Mouse (Mus musculus) heart, postnatal 0 days (tissue): ENCODE measurements at regions not wholly inside any gene's neighbourhood (a gene's known extent, or its start where the extent isn't known, plus 50 kb on each side); places are given as distances from the start of the nearest gene placed in this dataset.

Experiments used
- ATAC-seq: fragments of 200-750 bp; cut with Nextera tagmentation; 2 replicates; pipeline ENCODE4 v1.8.0; 2017; ENCODE audit warnings: low read depth, moderate number of reproducible peaks, moderate library complexity; ENCODE audit not compliant: insufficient read depth
- DNase-seq: peaks from one replicate; pipeline ENCODE4 v3.0.0-alpha.2; 2016; ENCODE audit warnings: low spot score
- H3K27ac ChIP-seq: fragments of 300-500 bp; sonication (generic); 2 replicates; pipeline ENCODE4 v1.5.1; 2014; ENCODE audit warnings: low read depth, mild to moderate bottlenecking
- H3K27me3 ChIP-seq: fragments of 300-500 bp; sonication (generic); 2 replicates; pipeline ENCODE4 v1.6.1; 2014; ENCODE audit warnings: low read length, mixed read lengths; ENCODE audit not compliant: control insufficient read depth, insufficient read depth
- H3K36me3 ChIP-seq: fragments of 300-500 bp; sonication (generic); replicated peaks from 2 replicates; pipeline ENCODE4 v1.6.1; 2014; ENCODE audit warnings: low read length, mixed read lengths; ENCODE audit not compliant: control insufficient read depth, insufficient read depth
- H3K4me1 ChIP-seq: fragments of 300-500 bp; sonication (generic); 2 replicates; pipeline ENCODE4 v1.6.1; 2014; ENCODE audit warnings: antibody characterized with exemption; ENCODE audit not compliant: control insufficient read depth, insufficient read depth
- H3K4me2 ChIP-seq: fragments of 300-500 bp; sonication (generic); 2 replicates; pipeline ENCODE4 v1.6.1; 2014; ENCODE audit warnings: low read depth, mild to moderate bottlenecking, low read length, moderate library complexity
- H3K4me3 ChIP-seq: fragments of 300-500 bp; sonication (generic); 2 replicates; pipeline ENCODE4 v1.5.1; 2014; ENCODE audit warnings: low read depth, low read length
- H3K9ac ChIP-seq: fragments of 300-500 bp; sonication (generic); replicated peaks from 2 replicates; pipeline ENCODE4 v1.6.1; 2014; ENCODE audit warnings: low read depth, low read length, mixed read lengths
- H3K9me3 ChIP-seq: fragments of 300-500 bp; sonication (generic); replicated peaks from 2 replicates; pipeline ENCODE4 v1.6.1; 2016; ENCODE audit warnings: low read length; ENCODE audit not compliant: control insufficient read depth
- CTCF ChIP-seq: IDR thresholded peaks from 2 replicates; pipeline ENCODE4 v1.5.1; 2016; ENCODE audit warnings: antibody characterized with exemption, control low read depth, low read depth
- EP300 ChIP-seq: IDR thresholded peaks from 2 replicates; pipeline ENCODE4 v1.6.1; 2016; ENCODE audit warnings: antibody characterized with exemption, low read depth
- WGBS: fragments of 180-500 bp; shearing (Covaris S2); extraction: QIAGEN DNeasy Blood & Tissue Kit; methylation state at CpG from one replicate; pipeline ENCODE4 v1.1.7; 2014; 5-methylcytosine and 5-hydroxymethylcytosine counted together

GRCm38 (mm10) chr10:37627900-37628299 lies 489.2 kb upstream of the Marcks start:
- no peaks in the 10 kb centered on the region for H3K36me3 ChIP-seq
- H3K4me3 ChIP-seq = no peak overlapping the region
- peaks cover 25% of the 10 kb centered on the region; the same call in 1 of the 2 replicates for H3K27me3 ChIP-seq
- no peak overlapping the region for H3K27ac ChIP-seq
- WGBS = 58% methylated on average over 3 of the region's 3 CpGs
- H3K4me2 ChIP-seq = no peak overlapping the region
- H3K9me3 ChIP-seq = no peaks in the 10 kb centered on the region
- no peak for TF ChIP-seq CTCF
- H3K9ac ChIP-seq = no peak overlapping the region
- ATAC-seq = peak; percentile 39; the same call in 1 of the 2 replicates
- DNase-seq = peak; percentile 19
- peaks cover 3% of the 10 kb centered on the region; the same call in 1 of the 2 replicates for H3K4me1 ChIP-seq

- DNase-seq = no peak
- no peak for TF ChIP-seq EP300
- TF ChIP-seq CTCF = no peak
- peaks cover 3% of the 10 kb centered on the region; the same call in 1 of the 2 replicates for H3K4me1 ChIP-seq
- peaks cover 25% of the 10 kb centered on the region; the same call in 1 of the 2 replicates for H3K27me3 ChIP-seq
- no peak for ATAC-seq
- no peaks in the 10 kb centered on the region for H3K9me3 ChIP-seq
- H3K9ac ChIP-seq = no peak overlapping the region
- no peak overlapping the region for H3K4me2 ChIP-seq
- no peaks in the 10 kb centered on the region for H3K36me3 ChIP-seq
- no peak overlapping the region for H3K4me3 ChIP-seq
- H3K27ac ChIP-seq = no peak overlapping the region
- whole genome bisulfite sequencing = 80% methylated on average over 5 of the region's 5 CpGs
Measured at GRCm38 (mm10) chr10:37626758-37627201, 488.1 kb upstream of the Marcks start.

DNA sequence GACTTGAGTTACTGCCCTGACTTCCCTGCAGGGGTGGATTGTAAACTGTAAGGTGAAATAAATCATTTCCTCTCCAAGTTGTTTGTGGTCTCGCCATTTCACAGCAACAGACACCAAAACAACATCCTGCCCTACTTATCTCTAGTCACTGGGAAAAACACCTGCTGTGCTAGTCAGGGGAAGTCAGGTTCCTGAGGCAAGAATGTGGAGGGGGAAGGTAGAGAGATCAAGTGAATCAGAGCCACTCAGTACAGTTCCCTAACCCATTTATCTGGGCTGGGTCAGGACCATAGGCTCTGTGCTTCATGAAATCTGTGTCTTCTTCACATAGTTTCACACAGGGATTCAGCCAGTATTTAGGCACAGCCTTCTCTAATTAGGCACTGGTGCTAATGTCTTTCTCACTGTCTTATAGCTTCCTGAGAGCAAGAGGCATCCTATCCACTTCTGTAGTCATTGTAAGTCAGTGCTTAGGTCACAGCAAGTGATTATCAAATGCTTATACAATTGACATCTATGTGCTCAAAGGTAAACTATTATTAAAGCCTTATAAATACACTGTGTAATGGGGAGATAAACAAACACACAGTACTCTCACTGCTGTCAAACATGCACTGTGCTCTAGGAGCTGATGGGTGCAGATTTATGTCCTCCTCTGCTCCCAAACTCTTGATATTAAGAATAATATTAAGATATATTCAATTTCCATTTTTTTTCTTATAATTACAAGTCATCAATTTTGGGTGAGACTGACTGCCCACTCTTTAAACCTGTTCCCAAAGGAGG lies 487.4 kb upstream of the Marcks start:
- H3K4me3 ChIP-seq = no peak overlapping the region
- WGBS = 66% methylated on average over 1 of the region's 1 CpGs
- H3K36me3 ChIP-seq = no peaks in the 10 kb centered on the region
- H3K4me2 ChIP-seq = no peak overlapping the region
- no peaks in the 10 kb centered on the region for H3K9me3 ChIP-seq
- no peak overlapping the region for H3K27ac ChIP-seq
- H3K27me3 ChIP-seq = peaks cover 25% of the 10 kb centered on the region; the same call in 1 of the 2 replicates
- peaks cover 3% of the 10 kb centered on the region; the same call in 1 of the 2 replicates for H3K4me1 ChIP-seq
- no peak for DNase-seq
- no peak overlapping the region for H3K9ac ChIP-seq
- no peak for TF ChIP-seq EP300
- TF ChIP-seq CTCF = no peak
- no peak for ATAC-seq

DNA sequence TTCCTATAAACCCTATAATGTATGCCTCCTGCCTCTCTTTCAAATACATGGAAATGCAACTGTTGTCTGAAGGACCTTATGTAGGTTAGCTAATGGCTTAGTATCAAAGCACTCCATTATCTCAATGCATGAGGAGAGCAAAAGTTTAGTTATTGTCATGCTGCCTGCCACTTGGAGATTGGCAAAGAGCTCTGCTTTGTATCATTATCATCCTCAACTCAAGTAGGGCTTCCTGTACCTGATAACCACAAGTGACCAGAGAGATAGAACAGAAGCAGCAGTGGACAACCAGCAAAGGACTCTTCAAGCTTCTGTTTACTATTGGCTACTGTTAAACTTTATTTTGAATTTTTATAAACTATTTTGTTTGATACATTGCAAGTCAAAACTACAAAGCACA lies 484.3 kb upstream of the Marcks start:
- DNase-seq (no peak), ATAC-seq (0 out of 2 replicates have a peak, but pooled peaks have one; percentile 20)
- peaks cover 10% of the 10 kb centered on the region for H3K4me1 ChIP-seq
- no peak overlapping the region for H3K4me3 ChIP-seq
- no peak overlapping the region for H3K4me2 ChIP-seq
- no peaks in the 10 kb centered on the region for H3K36me3 ChIP-seq
- H3K27ac ChIP-seq = no peak overlapping the region
- peaks cover 13% of the 10 kb centered on the region; the same call in 1 of the 2 replicates for H3K27me3 ChIP-seq
- TF ChIP-seq EP300 = no peak
- no peak for TF ChIP-seq CTCF
- H3K9ac ChIP-seq = no peak overlapping the region
- no peaks in the 10 kb centered on the region for H3K9me3 ChIP-seq

- Histone ChIP-seq H3K9me3 (no peaks in the 10 kb centered on the region), H3K4me2 (no peak overlapping the region), H3K4me3 (no peak overlapping the region), H3K27me3 (no peaks in the 10 kb centered on the region), H3K4me1 (peaks cover 22% of the 10 kb centered on the region), H3K27ac (no peak overlapping the region), H3K9ac (no peak overlapping the region), H3K36me3 (no peaks in the 10 kb centered on the region)
- ATAC-seq (no peak), DNase-seq (no peak)
- WGBS = 96% methylated on average over 1 of the region's 1 CpGs
- no peak for TF ChIP-seq CTCF
- no peak for TF ChIP-seq EP300
Measured at GRCm38 (mm10) chr10:37618606-37619005, 479.9 kb upstream of the Marcks start.
